Mouse (Mus musculus) heart, postnatal 0 days (tissue): ENCODE measurements at regions not wholly inside any gene's neighbourhood (a gene's known extent, or its start where the extent isn't known, plus 50 kb on each side); places are given as distances from the start of the nearest gene placed in this dataset.

Source experiments
- CTCF ChIP-seq: IDR thresholded peaks from 2 replicates; pipeline ENCODE4 v1.5.1; 2016; ENCODE audit warnings: antibody characterized with exemption, control low read depth, low read depth
- EP300 ChIP-seq: IDR thresholded peaks from 2 replicates; pipeline ENCODE4 v1.6.1; 2016; ENCODE audit warnings: antibody characterized with exemption, low read depth

- TF ChIP-seq CTCF (no peak), EP300 (no peak)
Measured at GRCm38 (mm10) chr16:79570867-79571266, 480.0 kb upstream of the Tmprss15 start.
